Mouse (Mus musculus) right cerebral cortex, adult 18-20 months (tissue): ENCODE data around the gene Pcsk4.
A peak's percentile ranks its signal among the peaks of the same experiment; 100 is the strongest.

Experiments
- DNase-seq: peaks from one replicate; pipeline ENCODE4 v3.0.0; 2022; ENCODE audit warnings: mixed read lengths

Pcsk4 gene

DNA sequence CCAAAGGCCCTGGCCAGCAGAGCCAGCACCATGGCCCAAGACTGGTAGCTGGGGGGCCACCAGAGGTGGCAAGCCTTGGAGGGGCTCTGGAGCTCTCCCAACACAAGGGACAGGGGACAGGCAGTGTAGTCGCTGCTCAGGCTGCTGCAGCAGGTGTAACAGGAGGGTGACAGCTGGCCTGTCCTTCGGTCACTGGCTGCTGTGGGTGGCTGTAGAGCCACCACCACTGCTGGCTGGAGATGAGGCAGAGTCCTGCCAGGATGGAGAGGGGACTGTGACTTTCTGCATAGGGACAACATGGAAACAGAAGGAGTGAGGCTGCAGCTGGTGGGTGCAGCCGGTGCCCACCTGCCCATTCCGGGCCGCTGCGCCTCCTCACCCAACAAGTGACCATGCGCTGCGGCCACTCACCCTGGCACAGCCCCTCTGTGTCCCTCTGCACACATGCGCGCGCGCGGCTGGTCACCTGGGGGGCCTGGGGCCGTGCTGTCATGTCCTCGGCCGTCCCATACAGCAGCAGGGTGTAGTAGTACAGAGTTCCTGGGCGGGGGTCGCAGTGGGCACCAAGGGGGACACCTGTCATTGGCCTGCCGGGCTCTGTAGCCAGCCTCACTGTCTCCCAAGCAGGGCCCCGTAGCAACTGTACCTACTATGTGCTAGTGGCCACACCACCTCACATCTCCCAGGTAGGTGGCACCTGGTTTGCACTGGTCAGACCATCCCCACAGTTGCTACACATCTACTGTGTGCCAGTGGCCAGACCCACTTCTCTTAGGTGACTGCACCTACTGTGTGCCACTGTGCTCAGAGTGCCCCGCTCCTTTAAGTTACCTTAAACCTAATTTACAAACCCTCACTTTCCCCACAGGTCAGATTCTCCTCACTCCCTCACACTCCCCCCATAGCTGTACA lies 7.4 kb downstream of the Pcsk4 start:
- DNase-seq = no peak

GRCm38 (mm10) chr10:80321014-80321669 lies 8.2 kb downstream of the Pcsk4 start:
- DNase-seq = no peak

DNA sequence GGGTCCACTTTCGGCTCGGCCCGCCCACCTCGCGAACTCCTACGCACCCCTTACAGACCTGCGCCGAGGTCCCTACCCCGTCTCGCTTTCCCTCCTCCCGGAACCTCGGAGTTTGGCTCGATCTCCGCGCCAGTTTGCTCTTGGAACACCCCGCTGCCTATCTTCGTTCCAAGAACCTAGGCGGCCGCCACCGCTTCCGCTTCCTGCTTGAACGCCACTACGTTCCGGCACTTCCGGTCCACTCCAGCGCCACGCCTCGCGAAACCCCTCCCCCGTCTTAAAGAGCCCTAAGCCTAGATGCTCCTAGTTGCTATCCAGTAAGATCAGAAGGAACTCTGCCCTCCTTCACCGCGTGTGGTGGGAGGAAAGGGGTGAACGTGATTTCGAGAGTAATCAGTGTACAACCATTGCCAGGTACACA lies 8.9 kb downstream of the Pcsk4 start, which contains the start of gene 2310011J03Rik:
Gene 2310011J03Rik, minus strand, starts transcription at position 198 of the 421 bp plus-strand sequence.
- peak; percentile 94 for DNase-seq

DNA sequence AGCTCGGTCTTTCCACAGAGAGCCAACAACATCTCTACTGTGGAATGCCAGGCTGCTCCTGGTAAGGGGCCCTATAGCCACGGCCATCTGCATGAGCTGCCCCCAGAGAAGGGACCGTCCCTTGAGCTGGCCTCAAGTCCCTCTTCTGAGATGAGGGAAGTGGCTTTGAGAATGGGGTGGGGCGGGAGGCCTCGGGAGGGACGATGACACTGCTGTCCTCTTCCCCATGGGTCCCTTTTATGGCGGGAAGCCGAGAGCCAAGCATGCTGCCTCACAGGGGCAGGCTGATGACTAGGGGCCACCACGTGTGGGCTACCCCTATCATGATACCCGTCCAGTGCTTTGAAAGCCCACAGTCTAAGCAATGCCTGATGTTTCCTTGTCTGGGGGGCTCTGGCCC lies 12.3 kb downstream of the Pcsk4 start:
- no peak for DNase-seq

GRCm38 (mm10) chr10:80316359-80316781 lies 12.9 kb downstream of the Pcsk4 start:
- no peak for DNase-seq

- no peak for DNase-seq
Observed at GRCm38 (mm10) chr10:80315315-80315714, 14.0 kb downstream of the Pcsk4 start.

DNA sequence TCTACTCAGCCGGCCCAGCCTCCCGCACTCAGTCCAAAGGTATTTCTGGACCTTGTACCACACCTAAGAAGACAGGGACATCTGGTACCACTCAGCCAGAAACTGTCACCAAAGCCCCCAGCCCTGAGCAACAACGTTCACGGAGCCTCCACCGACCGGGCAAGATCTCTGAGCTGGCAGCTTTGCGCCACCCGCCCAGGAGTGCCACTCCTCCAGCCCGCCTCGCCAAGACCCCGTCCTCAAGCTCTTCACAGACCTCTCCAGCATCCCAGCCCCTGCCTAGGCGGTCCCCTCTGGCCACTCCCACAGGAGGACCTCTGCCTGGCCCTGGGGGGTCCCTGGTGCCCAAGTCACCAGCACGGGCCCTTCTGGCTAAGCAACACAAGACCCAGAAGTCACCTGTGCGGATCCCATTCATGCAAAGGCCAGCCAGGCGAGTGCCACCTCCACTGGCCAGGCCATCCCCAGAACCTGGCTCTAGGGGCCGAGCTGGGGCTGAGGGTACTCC lies 14.8 kb downstream of the Pcsk4 start:
- no peak for DNase-seq

DNA sequence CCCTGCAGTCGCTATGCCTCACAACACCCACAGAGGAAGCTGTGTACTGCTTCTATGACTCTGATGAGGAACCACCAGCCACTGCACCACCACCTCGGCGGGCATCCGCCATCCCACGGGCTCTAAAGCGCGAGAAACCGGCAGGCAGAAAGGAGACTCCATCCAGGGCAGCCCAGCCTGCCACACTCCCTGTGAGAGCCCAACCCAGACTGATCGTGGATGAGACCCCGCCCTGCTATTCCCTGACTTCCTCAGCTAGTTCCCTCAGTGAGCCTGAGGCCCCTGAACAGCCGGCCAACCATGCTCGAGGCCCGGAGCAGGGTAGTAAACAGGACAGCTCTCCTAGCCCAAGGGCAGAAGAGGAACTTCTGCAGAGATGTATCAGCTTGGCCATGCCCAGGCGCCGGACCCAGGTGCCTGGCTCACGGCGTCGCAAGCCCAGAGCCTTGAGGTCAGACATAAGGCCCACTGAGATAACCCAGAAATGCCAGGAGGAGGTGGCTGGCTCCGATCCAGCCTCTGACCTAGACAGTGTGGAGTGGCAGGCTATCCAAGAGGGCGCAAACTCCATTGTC lies 15.6 kb downstream of the Pcsk4 start:
- DNase-seq = no peak

- DNase-seq = no peak
Observed at GRCm38 (mm10) chr10:80312586-80313504, 16.5 kb downstream of the Pcsk4 start.

DNA sequence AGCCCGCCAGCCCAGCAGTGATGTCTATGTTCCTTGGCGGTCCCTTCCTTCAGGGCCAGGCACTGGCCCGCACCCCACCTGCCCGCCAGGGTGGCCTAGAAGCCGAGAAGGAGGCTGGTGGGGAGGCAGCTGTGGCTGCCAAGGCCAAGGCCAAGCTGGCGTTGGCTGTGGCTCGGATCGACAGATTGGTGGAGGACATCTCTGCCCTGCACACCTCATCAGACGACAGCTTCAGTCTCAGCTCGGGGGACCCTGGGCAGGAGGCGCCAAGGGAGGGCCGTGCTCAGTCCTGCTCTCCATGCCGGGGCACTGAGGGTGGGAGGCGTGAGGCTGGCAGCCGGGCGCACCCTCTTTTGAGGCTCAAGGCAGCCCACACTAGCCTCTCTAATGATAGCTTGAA lies 17.7 kb downstream of the Pcsk4 start:
- DNase-seq = no peak

GRCm38 (mm10) chr10:80304862-80305261 lies 24.4 kb downstream of the Pcsk4 start:
- DNase-seq = no peak

DNA sequence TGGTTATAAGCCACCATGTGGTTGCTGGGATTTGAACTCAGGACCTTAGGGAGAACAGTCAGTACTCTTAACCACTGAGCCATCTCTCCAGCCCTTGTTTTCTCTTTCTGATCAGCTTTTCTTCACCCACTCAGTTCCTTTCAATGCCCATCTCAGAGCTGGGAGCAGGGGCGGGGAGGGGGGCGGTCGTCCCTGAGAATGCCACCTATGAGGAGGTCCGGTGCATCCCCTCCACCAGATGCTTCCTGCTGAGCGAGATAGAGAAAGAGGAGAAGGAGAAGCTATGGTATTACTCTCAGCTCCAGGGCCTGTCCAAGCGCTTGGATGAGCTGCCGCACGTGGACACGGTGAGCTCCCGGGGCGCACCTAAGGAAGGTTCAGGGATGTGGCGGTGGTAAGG lies 24.8 kb downstream of the Pcsk4 start:
- DNase-seq = no peak

DNA sequence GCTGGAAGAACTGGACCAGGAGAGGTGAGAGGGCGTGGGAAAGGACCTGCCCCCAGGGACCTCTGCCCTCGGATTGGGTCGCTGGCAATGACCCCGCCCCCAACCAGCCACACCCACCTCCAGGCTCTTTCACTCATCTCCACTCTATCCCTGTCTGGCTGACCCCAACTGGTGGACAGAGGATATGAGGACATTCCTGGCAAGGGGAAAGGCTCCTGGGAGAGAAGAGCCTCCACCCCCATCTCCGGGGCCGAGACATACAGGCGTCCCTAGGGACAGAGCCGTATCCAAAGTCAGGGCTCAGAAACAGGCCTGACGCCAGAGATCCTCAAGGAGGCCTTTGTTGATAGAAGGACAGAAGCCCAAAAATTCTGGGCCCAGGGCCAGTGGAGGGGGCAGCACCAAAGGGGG lies 26.8 kb downstream of the Pcsk4 start:
- DNase-seq = peak; percentile 69

DNA sequence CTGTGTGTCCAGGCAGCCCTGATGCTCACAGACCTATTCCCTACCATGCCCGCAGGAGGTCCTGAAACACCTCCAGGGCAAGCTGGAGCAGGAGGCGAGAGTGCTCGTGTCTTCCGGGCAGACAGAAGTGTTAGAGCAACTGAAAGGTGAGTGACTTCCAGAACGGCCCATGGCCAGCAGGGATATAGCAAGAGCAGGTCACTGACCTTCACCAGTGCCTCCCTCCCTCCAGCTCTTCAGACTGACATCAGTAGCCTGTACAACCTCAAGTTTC lies 27.3 kb downstream of the Pcsk4 start:
- DNase-seq = no peak

- DNase-seq = no peak
Observed at GRCm38 (mm10) chr10:80301256-80302081, 27.8 kb downstream of the Pcsk4 start.

GRCm38 (mm10) chr10:80300672-80301181 lies 28.6 kb downstream of the Pcsk4 start:
- no peak for DNase-seq

GRCm38 (mm10) chr10:80299824-80300223 lies 29.5 kb downstream of the Pcsk4 start:
- no peak for DNase-seq

GRCm38 (mm10) chr10:80299301-80299700 lies 30.0 kb downstream of the Pcsk4 start:
- DNase-seq = no peak

DNA sequence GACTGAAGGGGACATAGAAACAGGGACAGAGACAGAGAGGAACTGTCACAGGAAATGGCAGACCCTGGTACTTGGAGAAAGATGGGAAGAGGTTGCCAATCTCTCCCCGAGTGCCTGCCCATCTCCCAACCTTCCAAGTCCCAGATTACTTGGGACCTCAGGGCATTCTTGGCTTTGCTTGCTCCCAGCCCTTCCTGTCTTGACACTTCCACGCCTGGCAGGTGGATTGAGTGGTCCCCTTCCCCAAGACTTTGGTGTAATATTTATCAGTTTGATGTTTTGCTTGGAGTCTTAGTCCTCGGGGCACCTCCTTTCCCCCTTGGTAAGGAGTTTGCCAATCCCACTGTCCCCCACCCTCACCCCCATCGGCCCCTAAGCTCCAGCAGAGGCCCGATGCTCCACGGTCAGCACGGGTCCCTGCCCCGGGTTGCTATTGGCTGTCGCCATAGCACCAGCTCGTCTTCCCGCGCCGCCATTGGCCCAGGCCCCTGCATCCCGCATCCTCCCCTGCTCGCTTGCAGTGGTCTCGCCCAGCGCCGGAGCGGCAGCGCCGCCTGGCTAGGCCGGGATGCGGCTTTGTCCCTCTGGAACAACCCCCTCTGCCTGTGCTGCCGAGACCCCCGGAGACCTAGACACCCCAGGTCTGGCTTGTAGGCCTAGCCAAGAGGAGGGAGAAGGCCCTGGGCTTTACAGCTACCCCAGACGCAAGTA lies 30.6 kb downstream of the Pcsk4 start:
- DNase-seq = peak; percentile 95

DNA sequence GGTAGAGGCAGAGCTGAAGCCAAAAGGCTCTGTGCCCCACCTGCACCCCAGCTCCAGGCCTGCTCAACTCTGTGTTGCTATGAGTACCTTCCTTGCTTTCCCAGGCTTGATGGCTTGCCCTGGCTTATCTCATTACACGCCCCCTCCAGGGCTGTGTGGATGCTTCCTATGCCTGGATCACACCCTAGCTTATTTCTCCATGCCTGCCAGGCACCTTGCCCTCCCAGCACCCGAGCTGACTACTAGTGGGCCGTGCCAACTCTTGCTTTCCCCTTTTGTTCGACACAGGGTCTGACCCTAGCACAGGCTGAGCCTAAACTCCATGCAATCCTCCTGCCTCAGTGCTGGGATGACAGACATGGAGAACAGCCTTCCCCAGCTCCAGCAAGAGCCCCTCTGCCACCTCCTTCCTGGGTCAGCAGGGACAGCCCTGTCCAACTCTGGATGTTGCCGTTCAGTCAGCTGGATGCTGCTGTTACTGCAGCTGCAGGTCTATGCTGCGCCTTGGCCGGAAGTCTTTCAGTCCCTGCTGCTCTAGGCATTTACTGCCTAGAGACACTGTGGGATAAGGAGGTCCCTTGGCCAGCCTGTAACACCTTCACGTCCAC lies 31.7 kb downstream of the Pcsk4 start:
- no peak for DNase-seq
